Mouse (Mus musculus): ENCODE measurements around the gene Mrpl48.

Gene Mrpl48

GRCm38 (mm10) chr7:100608130-100608741 is at the start of gene Mrpl48:
Gene Mrpl48 (minus strand): TSS chr7:100608301.
- peak; percentile 24 to 25 for DNase-seq

- no peak for DNase-seq
Measured at GRCm38 (mm10) chr7:100656739-100657138, 48.6 kb upstream of the Mrpl48 start.

- DNase-seq = no peak
Measured at GRCm38 (mm10) chr7:100654441-100654840, 46.3 kb upstream of the Mrpl48 start.

- no peak for DNase-seq
Measured at GRCm38 (mm10) chr7:100653480-100654266, 45.6 kb upstream of the Mrpl48 start.

GRCm38 (mm10) chr7:100651011-100651410 is 42.9 kb upstream of the Mrpl48 start:
- DNase-seq = no peak

GRCm38 (mm10) chr7:100650421-100650820 is 42.3 kb upstream of the Mrpl48 start:
- no peak for DNase-seq

- no peak for DNase-seq
Measured at GRCm38 (mm10) chr7:100649826-100650225, 41.7 kb upstream of the Mrpl48 start.

- DNase-seq = no peak
Measured at GRCm38 (mm10) chr7:100649095-100649494, 41.0 kb upstream of the Mrpl48 start.

- DNase-seq = peak; percentile 59 to 63
Measured at GRCm38 (mm10) chr7:100645147-100645546, 37.0 kb upstream of the Mrpl48 start.

- no peak for DNase-seq
Measured at GRCm38 (mm10) chr7:100642413-100642812, 34.3 kb upstream of the Mrpl48 start.

GRCm38 (mm10) chr7:100637657-100638056 is 29.6 kb upstream of the Mrpl48 start:
- DNase-seq = peak; percentile 19 to 40

- DNase-seq = no peak
Measured at GRCm38 (mm10) chr7:100624538-100624937, 16.4 kb upstream of the Mrpl48 start.

GRCm38 (mm10) chr7:100622277-100622676 is 14.2 kb upstream of the Mrpl48 start:
- peak; percentile 21 to 37 for DNase-seq

- no peak for DNase-seq
Measured at GRCm38 (mm10) chr7:100616121-100616857, 8.2 kb upstream of the Mrpl48 start.

GRCm38 (mm10) chr7:100608910-100609309 is 809 bp upstream of the Mrpl48 start:
- no peak for DNase-seq

- DNase-seq = peak; percentile 95 to 96
Measured at GRCm38 (mm10) chr7:100607214-100608129, 629 bp downstream of the Mrpl48 start, which contains the start of gene Rab6a. Gene Rab6a (plus strand): TSS chr7:100607410.

GRCm38 (mm10) chr7:100600211-100600610 is 7.9 kb downstream of the Mrpl48 start:
- no peak for DNase-seq

GRCm38 (mm10) chr7:100593349-100593748 is 14.8 kb downstream of the Mrpl48 start:
- no peak for DNase-seq

- no peak for DNase-seq
Measured at GRCm38 (mm10) chr7:100591522-100591852, 16.6 kb downstream of the Mrpl48 start.

- peak; percentile 80 to 81 for DNase-seq
Measured at GRCm38 (mm10) chr7:100590845-100591521, 17.1 kb downstream of the Mrpl48 start.

GRCm38 (mm10) chr7:100590504-100590844 is 17.6 kb downstream of the Mrpl48 start:
- no peak for DNase-seq

- DNase-seq = no peak
Measured at GRCm38 (mm10) chr7:100589816-100590215, 18.3 kb downstream of the Mrpl48 start.
